Mouse (Mus musculus): Measurements from ENCODE around the gene Ncdn. TPM values are rescaled to one million over a fixed set of nuclear protein-coding genes. Genes with fewer than 3 reads are reported as not detected.

Gene Ncdn
- total and polyA plus RNA-seq, 3 experiments, result 27.3 to 36.2 TPM; not detected in 1

GRCm38 (mm10) chr4:126758299-126758698 is 5.1 kb upstream of the Ncdn start:
- Histone ChIP-seq H3K79me2 (ENCODE audit: control insufficient read depth, insufficient read depth, low read length, poor library complexity) (peaks cover 3% of the 10 kb centered on the region; the same call in 1 of the 2 replicates), H3K36me3 (ENCODE audit: control insufficient read depth in 1 of 2, insufficient read depth in 2 of 2, low read length in 2 of 2) (peaks cover 2 to 4% of the 10 kb centered on the region in 2 experiments; a peak in 2 of 4 replicates)

DNA sequence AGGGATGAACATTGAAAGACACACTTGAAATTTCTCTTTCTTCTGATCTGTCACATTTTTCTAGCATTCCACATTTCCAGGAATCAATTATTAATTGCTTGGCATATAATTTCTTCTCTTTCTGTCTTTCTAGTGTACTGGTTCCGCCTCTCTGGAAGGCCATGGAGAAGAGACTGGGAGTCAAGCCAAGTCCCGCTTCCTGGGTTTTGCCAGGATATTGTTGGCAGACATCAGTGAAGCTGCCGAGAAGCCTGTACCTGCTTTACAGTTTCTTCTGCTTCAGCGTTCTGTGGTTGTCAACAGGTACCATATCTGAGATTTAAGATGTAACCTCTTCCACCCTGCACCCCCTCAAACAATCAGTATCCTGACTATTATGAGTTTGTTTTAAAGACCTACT is 3.5 kb upstream of the Ncdn start:
- H3K27me3 ChIP-seq (ENCODE audit: control insufficient read depth in 1 of 2, insufficient read depth in 2 of 2, low read length in 2 of 2), result no peaks in the 10 kb centered on the region
- TF ChIP-seq MAZ (IDR thresholded peaks at IDR 0.05; ENCODE audit: low read depth, low read length), result no peak
- TF ChIP-seq MXI1 (IDR thresholded peaks at IDR 0.05; ENCODE audit: low read depth, low read length), result no peak
- no peak for TF ChIP-seq ZNF384 (IDR thresholded peaks at IDR 0.05; ENCODE audit: low read depth, low read length)
- no peak for TF ChIP-seq POLR2AphosphoS5 (IDR thresholded peaks at IDR 0.05; ENCODE audit: borderline replicate concordance, low read depth, low read length)
- no peak for TF ChIP-seq MEF2A (IDR thresholded peaks at IDR 0.05; ENCODE audit: extremely low read depth, insufficient replicate concordance, low read depth, low read length, poor library complexity, severe bottlenecking)
- no peak for TF ChIP-seq BHLHE40 (IDR thresholded peaks at IDR 0.05; ENCODE audit: borderline replicate concordance, low read depth, low read length)
- no peak for TF ChIP-seq UBTF (IDR thresholded peaks at IDR 0.05; ENCODE audit: borderline replicate concordance, insufficient read depth, low read depth, low read length)
- TF ChIP-seq EP300 (IDR thresholded peaks at IDR 0.05; ENCODE audit: low read depth in 1 of 2, low read length in 2 of 2), result no peak
- no peak for TF ChIP-seq USF1 (IDR thresholded peaks at IDR 0.05; ENCODE audit: low read depth, low read length)
- TF ChIP-seq ZKSCAN1 (IDR thresholded peaks at IDR 0.05; ENCODE audit: low read depth, low read length), result no peak
- no peak for TF ChIP-seq TAL1 (IDR thresholded peaks at IDR 0.05; ENCODE audit: low read length)
- no peak for TF ChIP-seq SIN3A (IDR thresholded peaks at IDR 0.05; ENCODE audit: low read length)
- TF ChIP-seq HCFC1 (IDR thresholded peaks at IDR 0.05; ENCODE audit: low read depth, low read length), result no peak
- TF ChIP-seq NRF1 (IDR thresholded peaks at IDR 0.05; ENCODE audit: insufficient read depth, low read depth, low read length, poor library complexity, severe bottlenecking), result no peak
- TF ChIP-seq TCF12 (IDR thresholded peaks at IDR 0.05; ENCODE audit: low read depth, low read length), result no peak
- TF ChIP-seq GABPA (IDR thresholded peaks at IDR 0.05; ENCODE audit: low read depth, low read length), result no peak
- H3K4me1 ChIP-seq (ENCODE audit: control insufficient read depth in 1 of 2, insufficient read depth in 2 of 2, low read length in 2 of 2), result peaks cover 0 to 6% of the 10 kb centered on the region in 2 experiments; a peak in 2 of 4 replicates
- H3K79me2 ChIP-seq (ENCODE audit: control insufficient read depth, insufficient read depth, low read length, poor library complexity), result peaks cover 14% of the 10 kb centered on the region
- DNase-seq (ENCODE audit: low read depth, low spot score), result no peak
- no peak overlapping the region for H3K4me3 ChIP-seq (ENCODE audit: control insufficient read depth in 1 of 2, insufficient read depth in 1 of 2, low read depth in 2 of 2, low read length in 2 of 2)
- H3K27ac ChIP-seq (ENCODE audit: control insufficient read depth, low read depth, low read length), result no peak overlapping the region
- no peaks in the 10 kb centered on the region for H3K9me3 ChIP-seq (replicated peaks; ENCODE audit: insufficient read depth, low read length)
- peaks cover 2 to 5% of the 10 kb centered on the region in 2 experiments; a peak in 2 of 4 replicates for H3K36me3 ChIP-seq (ENCODE audit: control insufficient read depth in 1 of 2, insufficient read depth in 2 of 2, low read length in 2 of 2)
- no peak overlapping the region for H3K9ac ChIP-seq (ENCODE audit: control insufficient read depth, low read depth, low read length, poor library complexity, severe bottlenecking)

More at GRCm38 (mm10) chr4:126758299-126758698, 5.1 kb upstream of the Ncdn start:
- H3K27me3 ChIP-seq (ENCODE audit: control insufficient read depth in 1 of 2, insufficient read depth in 2 of 2, low read length in 2 of 2), result no peaks in the 10 kb centered on the region
- no peaks in the 10 kb centered on the region for H3K9me3 ChIP-seq (replicated peaks; ENCODE audit: insufficient read depth, low read length)
- TF ChIP-seq CTCF (IDR thresholded peaks at IDR 0.05 in 2 of 3, conservative IDR thresholded peaks at IDR 0.05 in 1 of 3; ENCODE audit: control insufficient read depth in 1 of 3, insufficient read depth in 1 of 3, low read depth in 2 of 3, low read length in 3 of 3, poor library complexity in 1 of 3, severe bottlenecking in 1 of 3) (no peak), JUND (IDR thresholded peaks at IDR 0.05; ENCODE audit: low read depth, low read length) (no peak), GATA1 (IDR thresholded peaks at IDR 0.05; ENCODE audit: low read depth, low read length) (no peak), CHD2 (IDR thresholded peaks at IDR 0.05; ENCODE audit: low read length) (no peak), POLR2A (IDR thresholded peaks at IDR 0.05; ENCODE audit: control insufficient read depth in 1 of 2, insufficient read depth in 1 of 2, low read depth in 1 of 2, low read length in 2 of 2, poor library complexity in 1 of 2) (no peak), KAT2A (conservative IDR thresholded peaks at IDR 0.05; ENCODE audit: low read depth, low read length) (no peak), MAFK (IDR thresholded peaks at IDR 0.05; ENCODE audit: borderline replicate concordance, low read depth, low read length) (no peak), ZNF384 (IDR thresholded peaks at IDR 0.05; ENCODE audit: low read depth, low read length) (no peak), NELFE (IDR thresholded peaks at IDR 0.05; ENCODE audit: low read depth, low read length) (no peak), SIN3A (IDR thresholded peaks at IDR 0.05; ENCODE audit: low read length) (no peak), RAD21 (IDR thresholded peaks at IDR 0.05; ENCODE audit: low read depth, low read length) (no peak), ZMIZ1 (IDR thresholded peaks at IDR 0.05; ENCODE audit: low read depth, low read length) (no peak), SMC3 (IDR thresholded peaks at IDR 0.05; ENCODE audit: low read depth, low read length) (no peak), UBTF (IDR thresholded peaks at IDR 0.05; ENCODE audit: borderline replicate concordance, insufficient read depth, low read depth, low read length) (no peak), MAX (IDR thresholded peaks at IDR 0.05; ENCODE audit: low read length) (no peak), GABPA (IDR thresholded peaks at IDR 0.05; ENCODE audit: low read depth, low read length) (no peak), NRF1 (IDR thresholded peaks at IDR 0.05; ENCODE audit: insufficient read depth, low read depth, low read length, poor library complexity, severe bottlenecking) (no peak), MXI1 (IDR thresholded peaks at IDR 0.05; ENCODE audit: low read depth, low read length) (no peak), ZKSCAN1 (IDR thresholded peaks at IDR 0.05; ENCODE audit: low read depth, low read length) (no peak)
- no peak overlapping the region for H3K27ac ChIP-seq (ENCODE audit: control insufficient read depth, low read depth, low read length)
- no peak overlapping the region for H3K9ac ChIP-seq (ENCODE audit: control insufficient read depth, low read depth, low read length, poor library complexity, severe bottlenecking)
- H3K4me3 ChIP-seq (ENCODE audit: control insufficient read depth in 1 of 2, insufficient read depth in 1 of 2, low read depth in 2 of 2, low read length in 2 of 2), result no peak overlapping the region
- 0 out of 4 replicates have a peak, but pooled peaks cover 0 to 2% of the 10 kb centered on the region in 2 experiments for H3K4me1 ChIP-seq (ENCODE audit: control insufficient read depth in 1 of 2, insufficient read depth in 2 of 2, low read length in 2 of 2)
- DNase-seq (ENCODE audit: low read depth, low spot score), result no peak

Data from MEL (cell line).